Mouse (Mus musculus) heart, adult 2 months (tissue): ENCODE data around the gene Irs3. TPM values are rescaled to one million over a fixed set of nuclear protein-coding genes. Genes with fewer than 3 reads are reported as not detected.

Experiments used
- DNase-seq, 2 experiments: peaks; one replicate each; pipeline ENCODE4 v3.0.0; 2021
- H3K27ac ChIP-seq: fragments of 200-600 bp; 2 replicates; pipeline ENCODE4 v1.8.1; 2022
- H3K27me3 ChIP-seq: fragments of 200-500 bp; 2 replicates; pipeline ENCODE4 v1.6.1; 2012; ENCODE audit warnings: mild to moderate bottlenecking, low read length, inconsistent platforms, mixed read lengths; ENCODE audit not compliant: control insufficient read depth, insufficient read depth
- H3K36me3 ChIP-seq: fragments of 200-500 bp; 2 replicates; pipeline ENCODE4 v1.6.1; 2012; ENCODE audit warnings: low read length, inconsistent platforms; ENCODE audit not compliant: control insufficient read depth, insufficient read depth
- H3K4me1 ChIP-seq: fragments of 200-500 bp; 2 replicates; pipeline ENCODE4 v1.6.1; 2011; ENCODE audit warnings: low read length; ENCODE audit not compliant: control insufficient read depth, insufficient read depth
- H3K4me3 ChIP-seq: fragments of 200-600 bp; 2 replicates; pipeline ENCODE4 v1.8.1; 2022
- H3K79me2 ChIP-seq: fragments of 200-500 bp; replicated peaks from 2 replicates; pipeline ENCODE4 v1.6.1; 2012; ENCODE audit warnings: mild to moderate bottlenecking, inconsistent platforms, low read length, moderate library complexity, mixed read lengths; ENCODE audit not compliant: control insufficient read depth, insufficient read depth
- H3K9ac ChIP-seq: fragments of 200-500 bp; 2 replicates; pipeline ENCODE4 v1.6.1; 2012; ENCODE audit warnings: low read depth, mild to moderate bottlenecking, control low read depth, inconsistent platforms, low read length, mixed read lengths
- CTCF ChIP-seq: fragments of 200-600 bp; IDR thresholded peaks from 2 replicates; pipeline ENCODE4 v1.8.1; 2022; ENCODE audit warnings: antibody characterized with exemption, mild to moderate bottlenecking, moderate library complexity
- EP300 ChIP-seq: fragments of 200-500 bp; IDR thresholded peaks from 2 replicates; pipeline ENCODE4 v1.6.1; 2011; ENCODE audit warnings: low read depth, low read length, control low read depth; ENCODE audit not compliant: insufficient read depth
- POLR2A ChIP-seq: fragments of 200-500 bp; IDR thresholded peaks from 2 replicates; pipeline ENCODE4 v1.6.1; 2011; ENCODE audit warnings: mild to moderate bottlenecking, low read depth, low read length, control low read depth; ENCODE audit not compliant: insufficient read depth
- WGBS: fragments of 180-500 bp; shearing (Covaris S2); methylation state at CpG from one replicate; pipeline ENCODE4 v1.1.7; 2018; 5-methylcytosine and 5-hydroxymethylcytosine counted together
- intact Hi-C: fragments of 180-260 bp; cut with DNase I; formaldehyde crosslinking; loops from one replicate; pipeline ENCODE4 v1.15.1; 2025
- polyA plus RNA-seq: library from polyadenylated mRNA; depleted of rRNA; stranded (reverse); fragments of >200 nt; gene quantifications from 2 replicates; pipeline ENCODE4 v1.2.3, GENCODE M21; 2012
- total RNA-seq, 2 experiments: library from RNA; stranded (reverse); gene quantifications; 2 replicates each; pipeline ENCODE4 v1.2.3; 2021

The Irs3 gene
- total and polyA plus RNA-seq, 3 experiments = 0.34 to 2.2 (median 0.73) TPM

DNA sequence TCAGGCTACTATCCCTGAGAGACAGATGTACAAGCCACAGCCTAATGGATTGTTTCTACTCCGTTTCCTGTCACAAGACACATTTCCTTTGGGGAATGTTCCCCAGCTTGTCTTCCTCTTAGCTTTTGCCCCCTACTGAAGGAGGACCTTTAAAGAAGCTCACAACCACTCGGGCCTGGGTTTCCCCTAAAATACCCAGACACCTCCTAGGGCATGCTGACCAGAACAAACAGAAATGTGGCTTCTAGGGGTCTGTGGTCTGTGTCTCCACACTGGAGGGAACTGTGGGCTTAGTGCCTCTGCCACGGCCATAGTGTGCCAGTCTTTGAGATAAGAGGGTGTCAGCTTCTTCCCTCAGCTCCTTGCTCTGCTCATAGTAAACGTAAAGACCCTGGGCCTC lies 13.9 kb downstream of the Irs3 start:
- H3K79me2 ChIP-seq = no peaks in the 10 kb centered on the region; the same call in none of the 2 replicates
- peaks cover 12% of the 10 kb centered on the region for H3K4me1 ChIP-seq
- peak overlapping the region; percentile 94 for H3K27ac ChIP-seq
- intact Hi-C loops = no loop called here
- no peaks in the 10 kb centered on the region for H3K36me3 ChIP-seq
- no peak overlapping the region for H3K9ac ChIP-seq
- 36% methylated on average over 4 of the region's 4 CpGs for WGBS
- no peak for TF ChIP-seq POLR2A
- TF ChIP-seq EP300 = no peak
- TF ChIP-seq CTCF = no peak
- DNase-seq = no peak
- no peaks in the 10 kb centered on the region for H3K27me3 ChIP-seq
- peak overlapping the region; percentile 24; the same call in 1 of the 2 replicates for H3K4me3 ChIP-seq

DNA sequence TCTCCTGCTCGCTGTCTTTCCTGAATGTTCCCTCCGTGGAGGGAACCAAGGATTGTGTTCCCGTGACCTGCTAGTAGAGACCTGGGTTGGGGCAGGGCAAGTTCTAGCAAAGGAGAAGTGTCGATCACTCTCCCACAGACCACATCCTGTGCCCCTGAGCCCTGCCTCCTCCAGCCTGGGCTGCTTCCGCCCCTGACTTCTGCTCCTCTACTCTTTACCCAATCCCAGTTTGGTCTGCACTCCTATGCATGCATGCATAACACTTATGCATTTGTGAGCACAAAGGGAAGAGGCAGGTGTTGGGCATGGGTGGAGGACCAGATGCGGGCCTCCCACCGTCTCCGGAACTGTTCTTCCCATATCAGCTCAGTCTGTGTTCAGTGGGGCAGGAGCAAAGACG lies 14.3 kb downstream of the Irs3 start:
- intact Hi-C loops = no loop called here

DNA sequence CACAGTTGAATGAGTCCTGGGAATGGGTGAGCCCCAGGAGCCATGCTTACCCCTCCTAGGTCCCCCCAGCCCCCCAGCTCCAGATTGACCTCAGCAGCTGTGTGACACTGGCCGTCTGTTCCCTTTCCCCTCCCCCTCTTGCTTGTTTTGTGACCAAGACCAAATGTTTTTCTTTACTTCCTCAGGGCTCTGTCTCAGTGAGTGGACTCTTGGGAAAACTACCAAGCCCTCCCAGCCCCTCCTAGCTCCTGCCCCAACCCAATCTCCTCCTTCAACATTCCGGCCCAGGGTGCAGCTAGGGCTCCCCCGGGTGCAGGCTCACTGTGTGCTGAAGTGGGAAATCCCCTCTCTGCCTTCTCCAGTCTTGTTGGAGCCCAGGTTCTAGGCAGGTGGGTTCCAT lies 14.9 kb downstream of the Irs3 start:
- WGBS = 18% methylated on average over 3 of the region's 3 CpGs
- peak; percentile 65 to 74 for DNase-seq

More for the DNA sequence above, 14.3 kb downstream of the Irs3 start:
- peak overlapping the region; percentile 24; the same call in 1 of the 2 replicates for H3K4me3 ChIP-seq
- H3K4me1 ChIP-seq = peaks cover 12% of the 10 kb centered on the region
- H3K27ac ChIP-seq = peak overlapping the region; percentile 94
- no peaks in the 10 kb centered on the region for H3K36me3 ChIP-seq
- H3K79me2 ChIP-seq = no peaks in the 10 kb centered on the region; the same call in none of the 2 replicates
- DNase-seq = peak; percentile 50 to 77
- H3K9ac ChIP-seq = peak overlapping the region; percentile 62
- no peaks in the 10 kb centered on the region for H3K27me3 ChIP-seq
- 22% methylated on average over 9 of the region's 9 CpGs for WGBS
- no peak for TF ChIP-seq CTCF
- TF ChIP-seq EP300 = 0 out of 2 replicates have a peak, but pooled peaks have one; percentile 10
- 0 out of 2 replicates have a peak, but pooled peaks have one; percentile 5 for TF ChIP-seq POLR2A

DNA sequence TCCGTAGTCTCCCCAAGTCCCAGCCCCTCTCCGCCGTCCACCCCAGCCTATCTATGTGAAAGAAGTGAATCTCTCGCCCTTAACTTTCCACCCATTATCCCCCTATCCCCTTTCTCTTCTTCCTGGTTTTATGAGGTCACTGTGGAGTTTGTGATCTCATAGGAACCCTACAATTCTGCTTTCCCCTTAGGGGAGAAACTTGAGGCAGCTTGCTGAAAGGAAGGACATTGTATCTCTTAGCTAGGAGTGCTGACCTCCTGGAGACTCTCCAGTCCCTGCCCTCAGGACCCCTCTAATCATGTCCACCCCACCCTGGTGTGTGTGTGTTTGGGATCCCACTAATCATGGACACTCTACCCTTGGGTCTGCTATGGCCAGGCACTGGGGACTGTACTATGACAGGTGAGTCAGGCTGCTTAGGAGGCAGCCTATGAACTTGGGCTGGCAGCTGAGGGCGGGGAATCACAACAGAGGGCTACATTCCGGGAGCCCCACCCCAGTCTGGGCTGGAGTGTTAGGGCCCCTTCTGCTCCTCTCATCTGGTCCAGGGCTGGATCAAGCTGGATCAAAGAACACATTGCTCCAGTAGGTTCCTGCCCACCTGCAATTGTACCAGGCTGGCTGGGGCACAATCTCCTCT lies 15.5 kb downstream of the Irs3 start:
- TF ChIP-seq POLR2A (no peak), EP300 (no peak), CTCF (no peak)
- WGBS = 11% methylated on average over 6 of the region's 6 CpGs
- Histone ChIP-seq H3K9ac (peak overlapping the region; percentile 90), H3K27ac (peak overlapping the region; percentile 94), H3K4me1 (peaks cover 12% of the 10 kb centered on the region), H3K36me3 (no peaks in the 10 kb centered on the region), H3K79me2 (no peaks in the 10 kb centered on the region; the same call in none of the 2 replicates), H3K4me3 (peak overlapping the region; percentile 67), H3K27me3 (no peaks in the 10 kb centered on the region)
- DNase-seq = peak; percentile 51 to 58
- intact Hi-C loops = loop anchor here (2.0 kb wide), 1 partner anchor 97 kb away; the partner anchor contains the start of genes Epo and Gnb2

More for the DNA sequence above, 14.9 kb downstream of the Irs3 start:
- Histone ChIP-seq H3K9ac (peak overlapping the region; percentile 62), H3K79me2 (no peaks in the 10 kb centered on the region; the same call in none of the 2 replicates), H3K36me3 (no peaks in the 10 kb centered on the region), H3K4me3 (peak overlapping the region; percentile 67), H3K27me3 (no peaks in the 10 kb centered on the region), H3K4me1 (peaks cover 12% of the 10 kb centered on the region), H3K27ac (peak overlapping the region; percentile 94)
- 0 out of 2 replicates have a peak, but pooled peaks have one; percentile 14 for TF ChIP-seq POLR2A
- no peak for TF ChIP-seq CTCF
- intact Hi-C loops = no loop called here

DNA sequence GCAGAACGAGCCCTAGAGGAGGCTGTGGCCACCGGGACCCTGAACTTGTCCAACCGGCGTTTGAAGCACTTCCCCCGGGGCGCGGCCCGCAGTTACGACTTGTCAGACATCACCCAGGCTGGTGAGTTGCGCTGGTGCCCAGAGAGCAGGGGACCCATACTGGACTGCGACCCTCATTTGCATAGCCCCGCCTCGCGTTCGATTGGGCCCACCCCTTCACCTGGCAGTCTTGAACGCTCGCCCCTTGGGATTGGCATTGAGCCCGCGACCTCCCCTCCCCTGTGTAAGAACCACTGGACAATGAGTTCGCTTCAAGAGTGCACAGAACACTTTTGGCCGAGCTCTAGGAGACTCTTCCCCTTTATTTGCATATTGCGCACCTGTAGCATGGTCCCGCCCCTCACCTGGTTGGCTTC lies 16.2 kb downstream of the Irs3 start:
- Histone ChIP-seq H3K79me2 (no peaks in the 10 kb centered on the region; the same call in none of the 2 replicates), H3K27ac (peak overlapping the region; percentile 94), H3K9ac (peak overlapping the region; percentile 90), H3K27me3 (no peaks in the 10 kb centered on the region), H3K4me1 (peaks cover 12% of the 10 kb centered on the region), H3K4me3 (peak overlapping the region; percentile 67), H3K36me3 (no peaks in the 10 kb centered on the region)
- WGBS = under 1% methylated on average over 23 of the region's 23 CpGs
- intact Hi-C loops = loop anchor here (2.0 kb wide), 1 partner anchor 97 kb away; the partner anchor contains the start of genes Epo and Gnb2
- TF ChIP-seq CTCF = no peak
- no peak for TF ChIP-seq EP300
- no peak for TF ChIP-seq POLR2A
- no peak for DNase-seq
